Mouse (Mus musculus) lung, embryonic 16.5 days (tissue): Measurements from ENCODE around the gene Cxcl2. TPM values are rescaled to one million over a fixed set of nuclear protein-coding genes. Genes with fewer than 3 reads are reported as not detected.

ENCODE experiments used
- ATAC-seq: fragments of 200-750 bp; cut with Nextera tagmentation; 2 replicates; pipeline ENCODE4 v1.8.0; 2017; ENCODE audit warnings: low read depth, mild to moderate bottlenecking, moderate library complexity
- H3K27ac ChIP-seq: fragments of 300-500 bp; sonication (generic); 2 replicates; pipeline ENCODE4 v1.5.1; 2014; ENCODE audit warnings: mild to moderate bottlenecking, control low read depth, low read length
- H3K27me3 ChIP-seq: fragments of 300-500 bp; sonication (generic); 2 replicates; pipeline ENCODE4 v1.6.1; 2014; ENCODE audit warnings: low read depth, low read length, mixed read lengths; ENCODE audit not compliant: control insufficient read depth, insufficient read depth
- H3K36me3 ChIP-seq: fragments of 300-500 bp; sonication (generic); 2 replicates; pipeline ENCODE4 v1.6.1; 2014; ENCODE audit warnings: low read length; ENCODE audit not compliant: control insufficient read depth, insufficient read depth
- H3K4me1 ChIP-seq: fragments of 300-500 bp; sonication (generic); replicated peaks from 2 replicates; pipeline ENCODE4 v1.6.1; 2014; ENCODE audit warnings: low read length, mixed read lengths; ENCODE audit not compliant: control insufficient read depth, insufficient read depth
- H3K4me2 ChIP-seq: fragments of 300-500 bp; sonication (generic); 2 replicates; pipeline ENCODE4 v1.6.1; 2014; ENCODE audit warnings: low read depth, low read length, control low read depth
- H3K4me3 ChIP-seq: fragments of 300-500 bp; sonication (generic); 2 replicates; pipeline ENCODE4 v1.5.1; 2014; ENCODE audit warnings: mild to moderate bottlenecking, low read length, control low read depth
- H3K9ac ChIP-seq: fragments of 300-500 bp; sonication (generic); 2 replicates; pipeline ENCODE4 v1.6.1; 2014; ENCODE audit warnings: low read length, control low read depth
- H3K9me3 ChIP-seq: fragments of 300-500 bp; sonication (generic); 2 replicates; pipeline ENCODE4 v1.6.1; 2016; ENCODE audit warnings: low read length; ENCODE audit not compliant: control insufficient read depth
- WGBS: fragments of 180-500 bp; shearing (Covaris S2); extraction: QIAGEN DNeasy Blood & Tissue Kit; methylation state at CpG from one replicate; pipeline ENCODE4 v1.1.7; 2014; 5-methylcytosine and 5-hydroxymethylcytosine counted together
- polyA plus RNA-seq: library from polyadenylated mRNA; unstranded; fragments of >200 nt; fragmentation: Nextera tagmentation; extraction: Ambion mirVana; gene quantifications from 2 replicates; pipeline ENCODE4 v1.2.1, GENCODE M21; 2015

The Cxcl2 gene
- polyA plus RNA-seq, 1 experiment from 2014 or later: not detected

DNA sequence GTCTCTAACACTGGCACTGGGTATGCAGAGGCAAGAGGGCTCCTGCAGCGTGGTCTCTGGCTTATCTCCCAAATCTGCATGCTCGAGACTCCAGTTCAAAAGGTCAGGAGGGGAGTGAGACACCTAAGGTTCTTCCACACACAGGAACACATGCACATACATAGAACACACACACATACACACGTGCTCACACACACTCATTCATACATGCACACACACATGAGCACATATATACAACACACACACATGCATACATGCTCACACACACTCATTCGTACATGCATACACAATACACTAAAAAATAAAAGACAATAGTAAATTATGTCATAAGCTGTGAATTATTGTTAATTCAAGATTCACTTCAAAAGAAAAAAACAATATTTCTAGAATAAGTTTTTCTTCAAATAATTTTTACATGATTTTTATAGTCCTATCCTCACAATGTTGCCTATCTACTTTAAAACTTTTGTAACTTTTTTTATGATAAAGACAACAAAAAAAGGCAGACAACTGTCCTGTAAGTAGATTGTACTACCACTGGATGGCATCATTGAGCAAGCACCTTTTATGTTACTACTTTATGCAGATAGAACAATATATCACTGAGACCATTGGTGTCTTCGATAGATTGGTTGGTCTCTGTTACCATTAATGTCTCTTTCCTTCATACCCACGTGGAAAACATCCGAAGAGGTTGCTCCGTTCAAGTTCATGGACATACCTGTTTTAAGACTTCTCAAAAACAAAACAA is 49.2 kb downstream of the Cxcl2 start:
- no peak for ATAC-seq
- WGBS: 68% methylated on average over 8 of the region's 8 CpGs
- no peak overlapping the region for H3K4me2 ChIP-seq
- no peaks in the 10 kb centered on the region for H3K27me3 ChIP-seq
- no peak overlapping the region for H3K9ac ChIP-seq
- H3K4me3 ChIP-seq: no peak overlapping the region
- H3K36me3 ChIP-seq: no peaks in the 10 kb centered on the region
- no peaks in the 10 kb centered on the region for H3K9me3 ChIP-seq
- H3K4me1 ChIP-seq: no peaks in the 10 kb centered on the region
- no peak overlapping the region for H3K27ac ChIP-seq

Other genes starting within 250 kb of the Cxcl2 start
- not detected in 2 replicates for gene Cxcl5, start 144.5 kb upstream of the Cxcl2 start, polyA plus RNA-seq
- gene Ppbp, start 135.4 kb upstream of the Cxcl2 start, polyA plus RNA-seq: 6.0 and 6.5 TPM in 2 replicates
- 72.7 and 86.3 TPM in 2 replicates for gene Pf4, start 131.4 kb upstream of the Cxcl2 start, polyA plus RNA-seq
- not detected in 2 replicates for gene Cxcl3, start 117.8 kb upstream of the Cxcl2 start, polyA plus RNA-seq
- gene Cxcl15, start 109.3 kb upstream of the Cxcl2 start, polyA plus RNA-seq: 25.4 and 40.0 TPM in 2 replicates
- gene Cxcl1, start 12.6 kb upstream of the Cxcl2 start, polyA plus RNA-seq: 0.41 and 1.0 TPM in 2 replicates
- gene Mthfd2l, start 27.2 kb downstream of the Cxcl2 start, polyA plus RNA-seq: 33.2 and 42.9 TPM in 2 replicates
- gene Epgn, start 123.6 kb downstream of the Cxcl2 start, polyA plus RNA-seq: 0.09 TPM in 1 of 2 replicates, not detected in the other
- gene Ereg, start 170.8 kb downstream of the Cxcl2 start, polyA plus RNA-seq: 0.43 and 0.48 TPM in 2 replicates
- gene Areg, start 235.7 kb downstream of the Cxcl2 start, polyA plus RNA-seq: 14.2 and 16.1 TPM in 2 replicates